Mouse (Mus musculus): ENCODE data around the gene Ebf4. TPM values are rescaled to one million over a fixed set of nuclear protein-coding genes. Genes with fewer than 3 reads are reported as not detected.

Ebf4 gene
- polyA plus RNA-seq (2012; rRNA removed), result 2.8 and 3.8 TPM in 2 replicates

GRCm38 (mm10) chr2:130294936-130295277 is at the start of gene Ebf4:
Ebf4 (plus strand) TSS chr2:130295169.
- DNase-seq (ENCODE audit: low read depth), result no peak

GRCm38 (mm10) chr2:130246912-130247311 is 48.1 kb upstream of the Ebf4 start:
- no peak for DNase-seq (ENCODE audit: low read depth)

DNA sequence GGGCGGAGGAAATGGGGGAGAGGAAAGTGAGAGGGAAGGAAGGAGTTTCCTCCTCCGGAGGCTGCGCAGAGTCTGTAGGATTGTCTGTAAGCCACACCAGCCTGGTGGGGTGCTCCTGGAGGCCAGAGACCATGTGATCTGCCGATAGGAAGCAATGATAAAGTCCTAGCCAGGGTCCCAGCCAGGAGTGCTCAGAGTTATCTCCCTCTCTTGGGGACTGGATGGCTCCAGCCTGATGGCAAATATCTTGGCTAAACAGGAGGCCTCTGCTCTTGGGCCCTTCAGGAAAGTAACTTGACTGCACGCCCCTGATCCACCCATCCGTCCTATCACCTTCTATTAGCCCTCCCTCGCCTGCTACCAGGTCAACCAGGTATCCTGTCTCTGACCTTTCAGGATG is 46.7 kb upstream of the Ebf4 start:
- no peak for DNase-seq (ENCODE audit: low read depth)

DNA sequence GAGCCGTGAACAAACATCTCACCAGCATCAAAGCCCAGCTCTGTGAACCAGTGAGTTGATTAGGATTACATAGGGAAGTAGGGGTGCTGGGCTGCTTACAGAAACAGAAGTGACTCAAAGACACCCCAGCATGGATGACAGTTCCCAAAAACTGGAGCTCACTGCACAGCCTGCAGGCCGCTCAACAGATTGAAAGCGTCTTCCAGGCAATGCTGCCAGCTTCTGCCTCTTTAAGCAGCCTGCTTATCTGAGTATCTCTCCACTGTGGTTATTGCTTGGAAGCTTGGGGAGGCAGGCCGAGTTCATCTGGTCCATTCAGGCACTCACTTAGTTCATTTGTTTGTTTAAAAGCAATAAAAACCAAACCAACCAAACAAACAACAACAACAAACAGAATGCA is 38.2 kb upstream of the Ebf4 start:
- DNase-seq (ENCODE audit: low read depth), result no peak

GRCm38 (mm10) chr2:130260822-130261221 is 34.1 kb upstream of the Ebf4 start:
- no peak for DNase-seq (ENCODE audit: low read depth)

DNA sequence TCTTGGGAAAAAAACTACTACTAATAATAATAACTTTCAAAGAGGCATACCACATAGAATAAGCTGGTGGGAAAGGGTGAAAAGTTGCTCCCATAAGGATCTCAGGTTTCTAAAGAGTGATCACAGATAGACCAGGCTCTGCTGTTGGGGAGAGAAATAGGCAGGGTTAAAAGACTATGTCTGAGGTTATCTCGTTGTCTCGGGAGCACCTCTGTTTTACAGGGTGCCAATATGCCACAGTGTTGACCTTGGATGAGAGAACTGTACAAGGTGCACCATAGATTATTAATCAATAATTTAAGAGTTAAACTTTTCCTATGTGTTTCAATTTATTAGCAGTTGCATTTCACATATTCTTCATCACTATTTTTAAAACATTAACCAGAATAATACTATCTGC is 33.1 kb upstream of the Ebf4 start:
- no peak for DNase-seq (ENCODE audit: low read depth)

GRCm38 (mm10) chr2:130262398-130262797 is 32.6 kb upstream of the Ebf4 start:
- no peak for DNase-seq (ENCODE audit: low read depth)

GRCm38 (mm10) chr2:130265520-130265919 is 29.4 kb upstream of the Ebf4 start:
- no peak for DNase-seq (ENCODE audit: low read depth)

GRCm38 (mm10) chr2:130268074-130268473 is 26.9 kb upstream of the Ebf4 start:
- no peak for DNase-seq (ENCODE audit: low read depth)

- no peak for DNase-seq (ENCODE audit: low read depth)
These were observed 21.2 kb upstream of the Ebf4 start for GRCm38 (mm10) chr2:130273732-130274131.

DNA sequence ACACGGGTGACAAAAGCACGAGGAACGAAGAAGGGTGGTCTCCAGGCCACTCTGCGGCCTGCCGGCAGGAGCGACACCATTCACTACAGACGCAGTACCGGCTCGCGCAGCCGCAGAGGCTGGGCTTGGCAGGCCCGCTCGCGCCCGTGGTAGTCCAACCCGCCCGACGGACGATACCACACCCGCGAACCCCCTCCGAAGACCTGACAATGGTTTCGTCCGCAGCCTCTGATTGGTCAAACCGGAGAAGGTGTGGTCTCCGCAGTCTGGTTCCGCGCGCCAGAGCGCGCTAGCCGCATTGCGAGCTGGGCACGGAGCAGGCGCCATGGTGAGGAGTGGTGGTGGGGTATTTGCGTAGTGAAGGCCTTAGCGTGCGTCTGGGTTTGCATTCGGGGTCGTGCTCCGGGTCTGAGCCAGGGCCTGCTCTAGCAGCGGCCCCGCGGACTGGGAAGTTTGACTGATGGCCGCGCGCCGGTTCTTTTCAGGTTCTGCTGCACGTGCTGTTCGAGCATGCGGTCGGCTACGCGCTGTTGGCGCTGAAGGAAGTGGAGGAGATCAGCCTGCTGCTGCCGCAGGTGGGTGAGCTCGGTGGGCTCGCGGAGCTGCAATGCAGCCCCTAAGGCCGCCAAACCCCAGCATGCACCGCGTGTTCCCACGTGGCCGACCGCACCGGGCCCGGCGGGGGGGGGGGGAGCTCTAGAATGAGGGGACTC is 20.7 kb upstream of the Ebf4 start, which contains the start of gene Nop56:
Gene Nop56, plus strand, starts transcription at position 282 of the 713 bp plus-strand sequence.
- peak; percentile 70 for DNase-seq (ENCODE audit: low read depth)

GRCm38 (mm10) chr2:130274862-130275261 is 20.1 kb upstream of the Ebf4 start:
- no peak for DNase-seq (ENCODE audit: low read depth)

DNA sequence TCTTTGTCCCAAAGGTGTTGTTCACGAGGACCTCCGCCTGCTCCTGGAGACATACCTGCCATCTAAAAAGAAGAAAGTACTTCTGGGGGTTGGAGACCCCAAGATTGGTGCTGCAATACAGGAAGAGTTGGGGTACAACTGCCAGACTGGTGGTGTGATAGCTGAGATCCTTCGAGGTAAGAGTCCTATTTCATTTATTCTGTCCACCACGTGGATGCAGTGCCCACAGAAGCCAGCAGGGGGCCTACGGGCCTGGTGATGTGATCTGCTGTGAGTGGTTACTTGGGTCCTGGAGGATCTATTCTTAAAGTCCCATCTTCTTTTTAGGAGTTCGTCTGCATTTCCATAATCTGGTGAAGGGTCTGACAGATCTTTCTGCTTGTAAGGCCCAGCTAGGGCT is 19.3 kb upstream of the Ebf4 start:
- no peak for DNase-seq (ENCODE audit: low read depth)

GRCm38 (mm10) chr2:130279600-130280091 is 15.3 kb upstream of the Ebf4 start:
- no peak for DNase-seq (ENCODE audit: low read depth)

DNA sequence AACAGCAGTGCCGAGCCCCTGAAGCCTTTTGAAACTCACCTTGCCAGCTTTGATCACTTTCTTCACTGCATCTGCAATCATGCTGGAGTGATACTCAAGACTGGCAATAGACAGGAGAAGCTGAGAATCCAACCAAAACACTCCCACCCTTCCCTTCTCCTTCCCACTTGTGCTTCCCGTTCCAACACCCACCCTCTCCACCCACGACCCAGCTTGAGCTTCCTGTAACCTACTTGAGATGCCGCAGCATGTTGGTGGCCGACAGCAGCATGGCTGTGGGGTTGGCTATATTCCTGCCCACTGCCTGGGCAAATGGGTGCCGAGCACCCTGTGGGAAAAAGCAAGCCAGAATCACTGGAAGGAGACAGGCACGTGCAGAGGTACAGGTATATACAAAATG is 14.7 kb upstream of the Ebf4 start:
- DNase-seq (ENCODE audit: low read depth), result no peak

DNA sequence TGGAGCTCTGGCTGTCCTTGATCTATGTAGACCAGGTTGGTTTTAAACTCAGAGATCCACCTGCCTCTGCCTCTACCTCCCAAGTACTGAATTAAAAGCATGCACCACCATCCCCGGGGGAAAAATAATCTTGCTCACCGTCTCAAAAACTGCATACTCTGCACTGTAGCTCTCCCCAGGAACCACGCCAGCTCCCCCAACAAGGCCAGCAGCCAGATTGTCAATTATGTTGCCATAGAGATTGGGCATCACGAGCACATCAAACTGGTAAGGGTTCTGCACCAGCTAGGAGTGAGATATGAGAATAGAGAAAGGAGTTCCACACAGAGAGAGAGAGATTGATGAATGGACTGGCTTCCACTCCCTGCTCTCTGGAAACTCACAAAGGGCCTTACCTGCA is 14.2 kb upstream of the Ebf4 start:
- DNase-seq (ENCODE audit: low read depth), result no peak

GRCm38 (mm10) chr2:130283854-130284654 is 10.9 kb upstream of the Ebf4 start, which contains the start of gene Idh3b:
Idh3b (minus strand) TSS chr2:130284547.
- DNase-seq (ENCODE audit: low read depth), result no peak

- DNase-seq (ENCODE audit: low read depth), result no peak
These were observed 5.9 kb upstream of the Ebf4 start for GRCm38 (mm10) chr2:130289086-130289485.

DNA sequence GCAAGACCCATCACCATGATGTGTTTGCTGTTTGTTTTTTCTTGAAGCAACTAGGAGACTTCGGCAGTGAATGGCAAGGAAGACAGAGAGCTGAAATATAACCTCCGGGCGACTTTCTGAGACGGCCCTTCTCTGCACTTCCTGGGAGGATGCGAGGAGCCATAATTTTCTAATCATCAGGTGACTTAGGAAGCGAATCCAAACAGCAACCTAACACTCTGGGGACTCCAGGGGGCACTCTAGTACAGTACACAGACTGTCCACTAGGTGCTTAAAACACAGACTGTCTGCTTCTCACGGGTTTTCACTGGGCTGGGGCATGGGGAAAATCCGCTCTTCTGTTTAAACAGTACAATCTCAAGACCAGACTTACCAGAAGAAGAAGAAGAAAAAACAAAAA is 3.5 kb upstream of the Ebf4 start:
- DNase-seq (ENCODE audit: low read depth), result no peak

DNA sequence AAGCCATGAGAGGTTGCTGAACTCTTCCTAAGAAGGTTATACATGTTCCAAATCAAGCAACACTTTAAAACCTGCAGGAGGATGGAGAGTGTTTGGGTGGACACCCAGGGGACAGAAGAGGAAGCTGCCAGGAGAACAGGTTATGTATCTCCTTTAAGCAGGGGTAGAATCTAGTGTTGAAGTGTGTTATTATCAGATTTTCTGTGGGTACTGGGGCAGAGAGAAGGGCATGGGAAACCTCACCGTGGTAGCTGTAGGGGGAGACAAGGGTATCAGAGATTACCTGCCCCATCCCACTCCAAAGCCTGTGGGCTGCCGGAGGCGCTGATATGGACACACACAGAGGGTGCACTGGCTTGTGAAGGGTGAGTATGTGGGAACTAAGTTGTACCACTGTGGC is 2.0 kb upstream of the Ebf4 start:
- no peak for DNase-seq (ENCODE audit: low read depth)

DNA sequence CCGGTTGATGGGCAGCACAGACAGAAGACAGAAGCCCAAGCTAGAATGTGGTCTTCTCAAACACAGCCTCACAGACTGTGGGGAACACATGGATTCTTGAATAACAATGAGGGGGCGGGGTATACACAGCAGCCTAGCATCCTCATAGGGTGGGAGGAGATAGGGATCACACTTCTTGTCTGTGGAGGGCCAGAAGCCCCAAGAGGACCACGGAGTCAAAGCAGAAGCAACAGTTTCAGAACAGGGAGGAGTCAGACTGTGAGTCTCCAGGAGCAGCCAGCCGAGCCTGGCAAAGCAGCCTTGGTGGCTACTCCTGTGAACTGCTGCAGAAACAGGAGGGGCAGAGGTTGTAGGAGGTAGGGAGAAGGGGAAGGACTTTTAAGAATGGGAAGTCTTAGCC is 1.5 kb upstream of the Ebf4 start:
- no peak for DNase-seq (ENCODE audit: low read depth)

- DNase-seq (ENCODE audit: low read depth), result no peak
These were observed 592 bp upstream of the Ebf4 start for GRCm38 (mm10) chr2:130294218-130294935.

All from gonadal fat pad, adult 2 months (tissue).